ENCODE assay signal across 20 mouse cellular contexts in genomic region chr2:34954344-34954743, GRCm38 (mm10). TPM values are rescaled to one million over a fixed set of nuclear protein-coding genes. Genes with fewer than 3 reads are reported as not detected.
DNase-seq lines count a peak whose midpoint lies in the region; ATAC-seq and TF ChIP-seq lines count a peak whose summit lies in the region.
"Had no signal": no experiment of that assay in that cellular context is flagged by ENCODE, and none has a peak within 500 bp of the region (broad histone marks: within the 10 kb centered on the region; RNA-seq: fewer than 3 reads in every experiment).

No protein-coding gene starts in this region.

- H3K9me3 ChIP-seq in heart, embryonic 10.5 days, result no peaks in the 10 kb centered on the region
- H3K9me3 ChIP-seq in heart, postnatal 0 days (replicated peaks; ENCODE audit: control insufficient read depth, low read length), result no peaks in the 10 kb centered on the region
- no peaks in the 10 kb centered on the region for H3K9me3 ChIP-seq in heart, embryonic 11.5 days (replicated peaks; ENCODE audit: control insufficient read depth, low read length)
- H3K9me3 ChIP-seq: embryonic facial prominence, embryonic 13.5 days; forebrain, embryonic 12.5 days; hindbrain, embryonic 13.5 days; intestine, embryonic 15.5 days had no signal

- H3K27me3 ChIP-seq in heart, embryonic 10.5 days (ENCODE audit: insufficient read depth, poor library complexity, severe bottlenecking), result no peaks in the 10 kb centered on the region; the same call in 1 of the 2 replicates
- H3K27me3 ChIP-seq in heart, postnatal 0 days (ENCODE audit: control insufficient read depth, insufficient read depth, low read length), result 0 out of 2 replicates have a peak, but pooled peaks cover 3% of the 10 kb centered on the region
- no peaks in the 10 kb centered on the region; the same call in 1 of the 2 replicates for H3K27me3 ChIP-seq in heart, embryonic 11.5 days (ENCODE audit: control insufficient read depth, insufficient read depth, low read length)
- H3K27me3 ChIP-seq: embryonic facial prominence, embryonic 13.5 days; forebrain, embryonic 12.5 days; hindbrain, embryonic 13.5 days; intestine, embryonic 15.5 days had no signal

- TF ChIP-seq EP300 in heart, postnatal 0 days (IDR thresholded peaks at IDR 0.05; ENCODE audit: low read depth), result no peak

- H3K4me1 ChIP-seq in heart, embryonic 10.5 days, result peaks cover 3% of the 10 kb centered on the region; the same call in 1 of the 2 replicates
- H3K4me1 ChIP-seq in heart, postnatal 0 days (ENCODE audit: control insufficient read depth, insufficient read depth), result no peaks in the 10 kb centered on the region; the same call in 1 of the 2 replicates
- H3K4me1 ChIP-seq in heart, embryonic 11.5 days (ENCODE audit: control insufficient read depth, insufficient read depth, low read length), result no peaks in the 10 kb centered on the region
- H3K4me1 ChIP-seq: embryonic facial prominence, embryonic 13.5 days; forebrain, embryonic 12.5 days; hindbrain, embryonic 13.5 days; intestine, embryonic 15.5 days had no signal

- TF ChIP-seq CTCF in heart, postnatal 0 days (IDR thresholded peaks at IDR 0.05; ENCODE audit: low read depth), result no peak

- ATAC-seq in heart, postnatal 0 days (ENCODE audit: insufficient read depth, low read depth), result peak; percentile 30; the same call in 1 of the 2 replicates
- no peak for ATAC-seq in heart, embryonic 11.5 days (replicated peaks; ENCODE audit: insufficient number of reproducible peaks, low FRiP score, low TSS enrichment)
- ATAC-seq: forebrain, embryonic 16.5 days; hindbrain, postnatal 0 days; intestine, embryonic 15.5 days had no signal

- H3K36me3 ChIP-seq in heart, embryonic 10.5 days, result no peaks in the 10 kb centered on the region
- no peaks in the 10 kb centered on the region for H3K36me3 ChIP-seq in heart, postnatal 0 days (replicated peaks; ENCODE audit: control insufficient read depth, insufficient read depth, low read length)
- H3K36me3 ChIP-seq in heart, embryonic 11.5 days (ENCODE audit: control insufficient read depth, insufficient read depth, low read length), result no peaks in the 10 kb centered on the region
- H3K36me3 ChIP-seq: embryonic facial prominence, embryonic 13.5 days; forebrain, embryonic 12.5 days; hindbrain, embryonic 13.5 days; intestine, embryonic 15.5 days had no signal

- H3K4me2 ChIP-seq in heart, postnatal 0 days (ENCODE audit: low read depth, low read length), result no peak overlapping the region
- no peak overlapping the region for H3K4me2 ChIP-seq in heart, embryonic 11.5 days
- H3K4me2 ChIP-seq: embryonic facial prominence, embryonic 13.5 days; forebrain, embryonic 12.5 days; hindbrain, embryonic 13.5 days; intestine, embryonic 15.5 days had no signal

- DNase-seq in heart, adult 11 months, result peak; percentile 92
- DNase-seq in heart, embryonic 10.5 days (ENCODE audit: low spot score), result no peak
- DNase-seq in heart, postnatal 0 days (ENCODE audit: low spot score), result peak; percentile 26
- DNase-seq in CD4-positive helper T cell, adult 2 months (ENCODE audit: low read depth, low spot score), result peak; percentile 34
- no peak for DNase-seq in lung, postnatal 36 days
- no peak for DNase-seq in cerebellum, adult 9-11 months
- DNase-seq: adrenal gland, postnatal 10 days; cerebellum, adult 11-12 months; cerebellum, adult 9-10 months; cerebellum, postnatal 36 days; gastrocnemius, postnatal 14 days; heart, postnatal 36 days; kidney, adult 2 months had no signal

- H3K27ac ChIP-seq in heart, embryonic 10.5 days, result no peak overlapping the region
- H3K27ac ChIP-seq in heart, postnatal 0 days (ENCODE audit: low read depth), result no peak overlapping the region
- no peak overlapping the region for H3K27ac ChIP-seq in heart, embryonic 11.5 days (ENCODE audit: low read depth, low read length)
- H3K27ac ChIP-seq: embryonic facial prominence, embryonic 13.5 days; forebrain, embryonic 12.5 days; hindbrain, embryonic 13.5 days; hindbrain, postnatal 0 days; intestine, embryonic 15.5 days had no signal

- H3K4me3 ChIP-seq in heart, embryonic 10.5 days, result no peak overlapping the region
- no peak overlapping the region for H3K4me3 ChIP-seq in heart, postnatal 0 days (ENCODE audit: low read depth, low read length)
- no peak overlapping the region for H3K4me3 ChIP-seq in heart, embryonic 11.5 days (ENCODE audit: low read depth, low read length)
- H3K4me3 ChIP-seq: embryonic facial prominence, embryonic 13.5 days; forebrain, embryonic 12.5 days; hindbrain, embryonic 13.5 days; intestine, embryonic 15.5 days had no signal

- no peak overlapping the region for H3K9ac ChIP-seq in heart, postnatal 0 days (replicated peaks; ENCODE audit: low read depth, low read length)
- no peak overlapping the region for H3K9ac ChIP-seq in heart, embryonic 11.5 days (ENCODE audit: low read depth, low read length)
- H3K9ac ChIP-seq: embryonic facial prominence, embryonic 13.5 days; forebrain, embryonic 12.5 days; hindbrain, embryonic 13.5 days; intestine, embryonic 15.5 days had no signal

RNA-seq across cellular contexts. Expression of gene Traf1, which starts 7.2 kb away (rescaled TPM):
- polyA plus RNA-seq in heart, embryonic 10.5 days (2016; fragmentation: Nextera tagmentation; extraction: Ambion mirVana), result 0.78 and 0.85 TPM in 2 replicates
- 0.23 and 0.73 TPM in 2 replicates for total RNA-seq in heart, postnatal 0 days (2014; rRNA removed; ENCODE audit: low replicate concordance)
- polyA plus RNA-seq in heart, postnatal 0 days (2015; fragmentation: Nextera tagmentation; extraction: Ambion mirVana), result 1.1 TPM in 2 replicates
- polyA plus RNA-seq in heart, embryonic 11.5 days (2014; fragmentation: Nextera tagmentation; extraction: Ambion mirVana), result 0.65 and 1.3 TPM in 2 replicates

RNA-seq across cellular contexts. Expression of gene Phf19, which starts 40.5 kb away (rescaled TPM):
- polyA plus RNA-seq in heart, embryonic 10.5 days (2016; fragmentation: Nextera tagmentation; extraction: Ambion mirVana), result 3.1 and 3.9 TPM in 2 replicates
- total RNA-seq in heart, postnatal 0 days (2014; rRNA removed; ENCODE audit: low replicate concordance), result 2.4 and 5.7 TPM in 2 replicates
- polyA plus RNA-seq in heart, postnatal 0 days (2015; fragmentation: Nextera tagmentation; extraction: Ambion mirVana), result 1.0 and 1.6 TPM in 2 replicates
- 2.7 and 5.3 TPM in 2 replicates for polyA plus RNA-seq in heart, embryonic 11.5 days (2014; fragmentation: Nextera tagmentation; extraction: Ambion mirVana)

Comparison
In these comparisons a context has a peak if more than half of its experiments do, and no peak if none do; other contexts are left out.
1. DNase-seq: peak in heart, adult 11 months (single experiment), heart, postnatal 0 days (single experiment) and CD4-positive helper T cell, adult 2 months (single experiment); none in heart, embryonic 10.5 days (single experiment), lung, postnatal 36 days (single experiment) and cerebellum, adult 9-11 months (single experiment).